15 mouse cellular contexts compared by ENCODE assay signal in the genomic region with DNA sequence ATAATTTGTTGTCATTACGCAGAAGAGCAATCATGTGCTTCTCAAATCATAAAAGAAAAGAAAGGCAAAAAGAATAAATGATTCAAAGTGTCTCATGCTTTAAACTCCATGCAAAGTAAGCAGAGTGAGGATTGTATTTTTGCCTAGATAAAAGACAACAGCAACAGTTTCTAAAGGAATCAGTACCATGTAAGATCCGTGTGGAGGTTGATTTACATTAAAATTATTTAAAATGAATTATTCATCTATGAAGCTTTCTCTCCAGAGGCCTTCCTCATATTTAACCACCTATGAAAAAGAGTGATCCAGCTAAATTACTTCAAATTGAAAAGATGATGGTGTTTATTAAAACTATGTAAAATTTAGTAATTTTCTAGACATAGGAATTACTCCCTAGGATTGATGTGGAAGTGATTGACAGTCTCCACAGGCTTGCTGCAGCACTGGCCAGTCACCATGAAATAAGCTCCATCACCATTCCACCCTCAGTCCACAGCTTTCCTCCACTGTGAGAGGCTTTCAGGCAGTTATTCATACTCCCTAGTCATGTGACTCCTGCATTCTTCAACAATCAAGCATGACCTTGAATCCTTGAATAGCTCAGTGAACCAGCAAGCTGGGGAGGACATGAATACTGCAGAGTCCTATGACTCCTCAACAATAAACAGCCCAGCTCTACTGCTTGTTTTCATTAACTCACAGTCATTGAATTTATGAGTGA.
DNase-seq lines count a peak whose midpoint lies in the region; ATAC-seq lines count a peak whose summit lies in the region.
"Had no signal": no experiment of that assay in that cellular context is flagged by ENCODE, and none has a peak within 500 bp of the region (broad histone marks: within the 10 kb centered on the region; RNA-seq: fewer than 3 reads in every experiment).

No protein-coding gene starts in this region.

- no peak overlapping the region for H3K27ac ChIP-seq in hindbrain, embryonic 16.5 days (ENCODE audit: low read depth, low read length)
- H3K27ac ChIP-seq: embryonic facial prominence, embryonic 13.5 days; heart, embryonic 13.5 days; limb, embryonic 10.5 days; stomach, embryonic 15.5 days had no signal

- no peak overlapping the region for H3K9ac ChIP-seq in hindbrain, embryonic 16.5 days (ENCODE audit: low read depth, low read length)
- H3K9ac ChIP-seq: embryonic facial prominence, embryonic 13.5 days; heart, embryonic 13.5 days; liver, postnatal 0 days; stomach, embryonic 15.5 days had no signal

- DNase-seq in ES-CJ7 (ENCODE audit: low read depth, low spot score), result peak; percentile 5
- peak; percentile 4 for DNase-seq in ZHBTc4 (ENCODE audit: low read depth, low spot score)
- peak; percentile 8 to 10 for DNase-seq in kidney, postnatal 36 days
- no peak for DNase-seq in cerebellum, adult 18-20 months
- DNase-seq in ovary, postnatal 14 days (ENCODE audit: low spot score), result no peak
- DNase-seq in adrenal gland, postnatal 14 days, result no peak
- DNase-seq: liver, postnatal 0 days; right cerebral cortex, adult 18-20 months had no signal

- 0 out of 2 replicates have a peak, but pooled peaks have one; percentile 48 for ATAC-seq in hindbrain, embryonic 16.5 days
- ATAC-seq: activated CD4-positive, CD25-positive, alpha-beta regulatory T cell, adult 4 months; liver, postnatal 0 days had no signal

- no peaks in the 10 kb centered on the region for H3K4me1 ChIP-seq in hindbrain, embryonic 16.5 days (ENCODE audit: control insufficient read depth, insufficient read depth, low read depth, low read length)
- H3K4me1 ChIP-seq: embryonic facial prominence, embryonic 13.5 days; heart, embryonic 13.5 days; limb, embryonic 10.5 days; stomach, embryonic 15.5 days had no signal

- no peaks in the 10 kb centered on the region for H3K36me3 ChIP-seq in hindbrain, embryonic 16.5 days (ENCODE audit: control insufficient read depth, insufficient read depth, low read length)
- H3K36me3 ChIP-seq: embryonic facial prominence, embryonic 13.5 days; heart, embryonic 13.5 days; limb, embryonic 10.5 days; stomach, embryonic 15.5 days had no signal

- no peaks in the 10 kb centered on the region for H3K9me3 ChIP-seq in hindbrain, embryonic 16.5 days (ENCODE audit: control insufficient read depth, low read length)
- H3K9me3 ChIP-seq: embryonic facial prominence, embryonic 13.5 days; heart, embryonic 13.5 days; limb, embryonic 10.5 days; stomach, embryonic 15.5 days had no signal

- no peak overlapping the region for H3K4me3 ChIP-seq in hindbrain, embryonic 16.5 days (ENCODE audit: low read length)
- H3K4me3 ChIP-seq: embryonic facial prominence, embryonic 13.5 days; heart, embryonic 13.5 days; limb, embryonic 10.5 days; stomach, embryonic 15.5 days had no signal

- WGBS in hindbrain, embryonic 16.5 days, result 43% methylated on average over 2 of the region's 2 CpGs

- no peaks in the 10 kb centered on the region for H3K27me3 ChIP-seq in hindbrain, embryonic 16.5 days (replicated peaks; ENCODE audit: control insufficient read depth, insufficient read depth, low read length)
- H3K27me3 ChIP-seq: CH12.LX; embryonic facial prominence, embryonic 13.5 days; heart, embryonic 13.5 days; stomach, embryonic 15.5 days had no signal

- no peak overlapping the region for H3K4me2 ChIP-seq in hindbrain, embryonic 16.5 days (ENCODE audit: low read length)
- H3K4me2 ChIP-seq: embryonic facial prominence, embryonic 13.5 days; heart, embryonic 13.5 days; stomach, embryonic 15.5 days had no signal

Comparison
In these comparisons a context has a peak if more than half of its experiments do, and no peak if none do; other contexts are left out.
1. DNase-seq: peak in ES-CJ7 (single experiment), ZHBTc4 (single experiment) and kidney, postnatal 36 days (2 of 2); none in cerebellum, adult 18-20 months (0 of 2), ovary, postnatal 14 days (single experiment) and adrenal gland, postnatal 14 days (single experiment).